ENCODE assay signal across 8 mouse cellular contexts in the genomic region with DNA sequence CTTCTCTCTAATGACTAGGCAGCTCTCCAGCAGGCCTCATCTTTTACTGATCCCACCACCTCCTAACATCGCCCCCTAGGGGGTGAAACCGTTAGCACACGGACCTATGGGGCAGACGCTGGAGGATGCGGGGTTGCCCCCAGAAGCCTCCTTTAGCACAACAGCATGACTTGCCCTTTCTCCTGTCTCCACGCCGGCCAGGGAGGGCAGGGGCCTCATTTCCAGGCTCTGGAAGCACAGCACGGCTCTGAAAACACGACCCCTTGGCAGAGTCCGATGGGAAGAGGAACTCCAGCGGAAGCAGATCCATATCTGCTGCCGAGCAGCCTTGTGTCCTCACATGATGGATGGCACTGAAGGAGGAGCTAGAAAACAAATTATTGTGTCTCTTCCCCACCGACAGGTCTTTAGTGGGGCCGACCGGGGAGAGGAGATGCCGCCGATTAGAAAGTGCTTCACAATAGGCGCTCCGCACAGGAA.
A peak's percentile ranks its signal among the peaks of the same experiment; 100 is the strongest.
DNase-seq lines count a peak whose midpoint lies in the region.

No protein-coding gene starts in this region.

- DNase-seq in cerebellum, postnatal 10 days = peak; percentile 67 to 70
- no peak for DNase-seq in cerebellum, adult 8-10 months
- DNase-seq in c-Kit-positive CD71-negative TER-119-negative erythroid progenitor cells, embryonic 14.5 days (ENCODE audit: low read depth) = peak; percentile 12
- DNase-seq in heart, postnatal 14 days = peak; percentile 68 to 77
- DNase-seq in kidney, postnatal 14 days = peak; percentile 79
- peak; percentile 60 for DNase-seq in mesoderm, embryonic 11.5 days (ENCODE audit: low read depth, low spot score)
- no peak for DNase-seq in spleen, postnatal 36 days (ENCODE audit: low spot score in 2 of 2)
- no peak for DNase-seq in urinary bladder, postnatal 14 days (ENCODE audit: low spot score)

- intact Hi-C loops in heart, postnatal 14 days (cut with DNase I) = loop anchor here (5.0 kb wide), 3 partner anchors 165 to 435 kb away; a partner anchor contains a TSS

Comparison
In these comparisons a context has a peak if more than half of its experiments do, and no peak if none do; other contexts are left out.
1. DNase-seq: peak in cerebellum, postnatal 10 days (2 of 2), c-Kit-positive CD71-negative TER-119-negative erythroid progenitor cells, embryonic 14.5 days (single experiment), heart, postnatal 14 days (2 of 2), kidney, postnatal 14 days (single experiment) and mesoderm, embryonic 11.5 days (single experiment); none in cerebellum, adult 8-10 months (single experiment), spleen, postnatal 36 days (0 of 2) and urinary bladder, postnatal 14 days (single experiment).